Mouse (Mus musculus) CH12.LX (cell line): ENCODE measurements around the gene Cidec. TPM values are rescaled to one million over a fixed set of nuclear protein-coding genes. Genes with fewer than 3 reads are reported as not detected.
A peak's percentile ranks its signal among the peaks of the same experiment; 100 is the strongest.

Experiments
- DNase-seq: peaks from one replicate; pipeline ENCODE4 v3.0.0-alpha.2; 2013; ENCODE audit errors: extremely low read depth
- H3K27ac ChIP-seq: 2 replicates; pipeline ENCODE4 v1.5.1; 2012; ENCODE audit warnings: low read depth, mild to moderate bottlenecking, control low read depth, moderate library complexity; ENCODE audit not compliant: insufficient read depth
- H3K27me3 ChIP-seq: replicated peaks from 2 replicates; pipeline ENCODE3; 2012; ENCODE audit warnings: inconsistent platforms
- H3K36me3 ChIP-seq, 2 experiments: replicated peaks in 1 of 2; 2 replicates each; pipeline versions ENCODE3 to v1.6.1; 2012; ENCODE audit warnings: inconsistent platforms in 1 of 2, low read length in 1 of 2, mild to moderate bottlenecking in 1 of 2, mixed read lengths in 1 of 2, moderate library complexity in 1 of 2; ENCODE audit not compliant: control insufficient read depth in 1 of 2, insufficient read depth in 1 of 2
- H3K4me1 ChIP-seq, 2 experiments: 2 replicates each; pipeline ENCODE4 v1.6.1; 2012; ENCODE audit warnings: inconsistent platforms in 1 of 2, moderate library complexity in 1 of 2; ENCODE audit not compliant: insufficient read depth in 2 of 2, control insufficient read depth in 1 of 2
- H3K4me2 ChIP-seq: 2 replicates; pipeline ENCODE4 v1.6.1; 2012; ENCODE audit warnings: low read depth, mild to moderate bottlenecking, control low read depth; ENCODE audit not compliant: poor library complexity, insufficient read depth, severe bottlenecking
- H3K4me3 ChIP-seq, 3 experiments: fragments of 150-350 bp in 1 of 3; sonication (generic) in 1 of 3; replicated peaks in 1 of 3; 2 replicates each; pipeline versions ENCODE3 to v1.5.1; 2011 to 2012; ENCODE audit warnings: low read depth in 2 of 3, low read length in 2 of 3, mild to moderate bottlenecking in 2 of 3, moderate library complexity in 2 of 3, control low read depth in 1 of 3, improper control_type of control experiment in 1 of 3, inconsistent platforms in 1 of 3, mixed read lengths in 1 of 3; ENCODE audit not compliant: poor library complexity in 1 of 3
- H3K79me2 ChIP-seq: replicated peaks from 2 replicates; pipeline ENCODE4 v1.6.1; 2012; ENCODE audit warnings: mild to moderate bottlenecking, moderate library complexity; ENCODE audit not compliant: control insufficient read depth, poor library complexity, insufficient read depth, severe bottlenecking; ENCODE audit errors: extremely low read depth
- H3K9ac ChIP-seq: 2 replicates; pipeline ENCODE4 v1.6.1; 2012; ENCODE audit warnings: low read depth, mild to moderate bottlenecking, control low read depth, moderate library complexity; ENCODE audit not compliant: insufficient read depth
- H3K9me3 ChIP-seq: replicated peaks from 2 replicates; pipeline ENCODE3; 2012; ENCODE audit warnings: low read length, inconsistent platforms, mixed read lengths
- BHLHE40 ChIP-seq: IDR thresholded peaks from 2 replicates; pipeline ENCODE4 v1.6.1; 2011; ENCODE audit warnings: mild to moderate bottlenecking, low read depth, low read length, improper control_type of control experiment
- CHD1 ChIP-seq: IDR thresholded peaks from 2 replicates; pipeline ENCODE4 v1.6.1; 2012; ENCODE audit warnings: low read depth, low read length, improper control_type of control experiment, inconsistent platforms
- CTCF ChIP-seq, 2 experiments: IDR thresholded peaks in 1 of 2; conservative IDR thresholded peaks in 1 of 2; 2 replicates each; pipeline ENCODE4 v1.5.1; 2011 to 2012; ENCODE audit warnings: low read depth in 2 of 2, low read length in 2 of 2, improper control_type of control experiment in 1 of 2, inconsistent platforms in 1 of 2, mild to moderate bottlenecking in 1 of 2, moderate library complexity in 1 of 2
- MYC ChIP-seq: IDR thresholded peaks from 2 replicates; pipeline ENCODE4 v1.6.1; 2011; ENCODE audit warnings: low read depth, mild to moderate bottlenecking, improper control_type of control experiment, low read length
- NELFE ChIP-seq: IDR thresholded peaks from 2 replicates; pipeline ENCODE4 v1.6.1; 2011; ENCODE audit warnings: low read depth, low read length, improper control_type of control experiment
- RAD21 ChIP-seq: IDR thresholded peaks from 2 replicates; pipeline ENCODE4 v1.6.1; 2011; ENCODE audit warnings: low read depth, mild to moderate bottlenecking, low read length, improper control_type of control experiment, moderate library complexity
- SMC3 ChIP-seq: IDR thresholded peaks from 2 replicates; pipeline ENCODE4 v1.6.1; 2011; ENCODE audit warnings: low read depth, low read length, improper control_type of control experiment
- USF2 ChIP-seq: conservative IDR thresholded peaks from 2 replicates; pipeline ENCODE4 v1.6.1; 2011; ENCODE audit warnings: low read depth, low read length, improper control_type of control experiment
- dilution Hi-C: fragments of 300-500 bp; cut with MboI; formaldehyde crosslinking; loops from 2 replicates; pipeline ENCODE4 v1.14.3; 2020; ENCODE audit warnings: low sequenced_read_pairs; ENCODE audit not compliant: extremely low pct_unique_long_range_greater_than_20kb, extremely low pct_ligation_motif_present
- in situ Hi-C: fragments of 300-500 bp; cut with MboI; formaldehyde crosslinking; loops from 3 replicates; pipeline ENCODE4 v1.14.3; 2019; ENCODE audit warnings: low sequenced_read_pairs, low pct_ligation_motif_present, low pct_unique_long_range_greater_than_20kb, mixed read lengths
- polyA plus RNA-seq: library from polyadenylated mRNA; unstranded; fragments of >175 nt; gene quantifications from 2 replicates; pipeline ENCODE4 v1.2.1, GENCODE M21; 2012; ENCODE audit warnings: low read depth; ENCODE audit not compliant: insufficient read length
- total RNA-seq, 2 experiments: library from RNA; depleted of rRNA; stranded (reverse); fragments of 300-350 nt in 1 of 2; fragments of >200 nt in 1 of 2; gene quantifications; 2 replicates each; pipeline ENCODE4 v1.2.3; 2012 to 2014

Cidec gene
- total and polyA plus RNA-seq, 3 experiments, result not detected

GRCm38 (mm10) chr6:113447639-113448038, 12.1 kb upstream of the Cidec start:
- no peak for DNase-seq
- H3K9me3 ChIP-seq, result no peaks in the 10 kb centered on the region
- no peak overlapping the region for H3K4me3 ChIP-seq
- H3K79me2 ChIP-seq, result peaks cover 12% of the 10 kb centered on the region
- in situ Hi-C loops, result no loop called here
- H3K27ac ChIP-seq, result no peak overlapping the region
- H3K36me3 ChIP-seq, result peaks cover 24 to 47% of the 10 kb centered on the region in 2 experiments
- TF ChIP-seq CHD1, result no peak
- TF ChIP-seq RAD21, result no peak
- TF ChIP-seq NELFE, result no peak
- peaks cover 4 to 24% of the 10 kb centered on the region in 2 experiments for H3K4me1 ChIP-seq
- no peak overlapping the region for H3K9ac ChIP-seq
- dilution Hi-C loops, result no loop called here
- H3K4me2 ChIP-seq, result no peak overlapping the region
- no peaks in the 10 kb centered on the region for H3K27me3 ChIP-seq

GRCm38 (mm10) chr6:113444207-113444965, 8.8 kb upstream of the Cidec start:
- no peak for DNase-seq
- Histone ChIP-seq H3K9ac (no peak overlapping the region), H3K9me3 (no peaks in the 10 kb centered on the region), H3K4me3 (peak overlapping the region in 1 of 3 experiments; percentile 17), H3K27ac (no peak overlapping the region), H3K36me3 (peaks cover 24 to 43% of the 10 kb centered on the region in 2 experiments), H3K27me3 (no peaks in the 10 kb centered on the region), H3K79me2 (peaks cover 13% of the 10 kb centered on the region), H3K4me2 (no peak overlapping the region), H3K4me1 (peaks cover 4 to 34% of the 10 kb centered on the region in 2 experiments)
- dilution Hi-C loops (no loop called here), in situ Hi-C loops (no loop called here)
- TF ChIP-seq BHLHE40 (no peak), MYC (peak; percentile 16; the same call in 1 of the 2 replicates)

DNA sequence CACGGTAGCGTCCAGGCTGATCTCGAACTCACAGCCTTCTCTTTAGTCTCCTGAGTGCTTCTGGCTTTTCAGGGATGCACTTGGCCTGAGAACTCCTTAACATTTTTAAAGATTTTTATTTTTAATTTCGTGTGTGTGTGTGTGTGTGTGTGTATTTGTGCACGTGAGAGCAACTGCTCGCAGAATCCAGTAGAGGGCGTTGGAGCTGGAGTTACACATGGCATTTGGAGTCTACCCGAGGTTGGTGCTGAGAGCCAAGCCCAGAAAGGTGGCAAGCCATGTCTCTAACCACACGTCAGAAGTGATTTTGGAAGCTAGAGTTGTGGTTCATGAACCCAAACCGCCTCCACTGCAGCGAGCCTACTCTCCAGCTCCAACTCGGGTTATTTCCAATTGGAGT, 7.5 kb upstream of the Cidec start:
- H3K9me3 ChIP-seq, result no peaks in the 10 kb centered on the region
- in situ Hi-C loops (no loop called here), dilution Hi-C loops (no loop called here)
- no peaks in the 10 kb centered on the region for H3K27me3 ChIP-seq
- peaks cover 13% of the 10 kb centered on the region for H3K79me2 ChIP-seq
- TF ChIP-seq SMC3, result no peak
- peak; percentile 80 for TF ChIP-seq MYC
- TF ChIP-seq USF2, result no peak
- peak in 1 of 2 experiments; percentile 57; a peak in 2 of 4 replicates for TF ChIP-seq CTCF (conservative IDR thresholded peaks at IDR 0.05 in 1 of 2, IDR thresholded peaks at IDR 0.05 in 1 of 2; ENCODE audit: low read depth in 2 of 2, low read length in 2 of 2)
- TF ChIP-seq BHLHE40, result peak; percentile 94
- no peak overlapping the region; the same call in 1 of the 2 replicates for H3K27ac ChIP-seq
- peak overlapping the region; percentile 94 to 100 (median 95) for H3K4me3 ChIP-seq
- peak overlapping the region; percentile 77 for H3K9ac ChIP-seq
- peak; percentile 69 for DNase-seq
- H3K4me2 ChIP-seq, result peak overlapping the region; percentile 55
- peaks cover 21 to 32% of the 10 kb centered on the region in 2 experiments for H3K36me3 ChIP-seq
- peaks cover 4 to 40% of the 10 kb centered on the region in 2 experiments for H3K4me1 ChIP-seq
